Mouse (Mus musculus): ENCODE results near the gene Hspg2.
"Not testable (repeated sequence)": the region's sequence is repeated elsewhere in the genome, so short reads cannot be mapped to it uniquely, and the experiment has no call there.

Gene Hspg2

DNA sequence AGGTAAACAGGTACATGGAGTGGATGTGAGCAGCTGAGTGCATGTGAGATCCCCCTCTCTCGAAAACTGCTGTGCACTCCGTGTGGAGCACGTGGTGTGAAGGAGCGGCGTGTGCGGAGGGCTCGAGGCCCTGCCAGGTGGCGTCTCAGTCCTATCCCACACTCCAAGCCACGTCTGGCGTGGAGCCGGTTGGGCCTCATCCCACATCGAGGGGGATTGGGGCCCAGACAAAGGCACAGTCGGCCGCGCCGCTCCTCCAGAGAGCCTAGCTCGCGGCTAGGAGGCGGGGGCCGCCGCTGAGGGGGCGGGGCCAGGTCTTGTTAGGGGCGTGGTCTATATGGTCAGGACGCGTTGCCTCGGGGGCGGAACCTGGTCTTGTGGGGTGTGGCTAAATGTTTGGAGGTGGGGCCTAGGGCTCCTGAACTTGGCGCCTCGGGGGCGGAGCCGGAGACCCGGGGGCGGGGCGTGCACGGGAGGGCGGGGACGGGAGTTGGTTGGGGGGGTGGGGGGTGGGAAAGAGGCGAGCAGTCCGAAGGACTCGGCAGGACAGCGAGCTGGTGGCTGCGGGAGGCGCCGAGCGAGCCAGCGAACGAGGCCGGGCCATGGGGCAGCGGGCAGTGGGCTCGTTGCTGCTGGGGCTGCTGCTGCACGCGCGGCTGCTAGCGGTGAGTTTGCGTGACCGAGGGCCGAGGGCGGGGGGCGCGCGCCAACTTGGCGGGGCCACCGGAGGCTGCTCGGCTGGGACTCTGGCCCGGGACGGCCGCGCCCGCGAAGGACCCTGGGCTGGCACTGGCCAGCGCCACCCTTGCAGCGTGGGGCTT lies at the start of gene Hspg2:
TSS of gene Hspg2 (plus strand) at position 510 of the 821 bp plus-strand sequence.
- DNase-seq (ENCODE audit: low spot score in 2 of 2): peak; percentile 82 to 93

DNA sequence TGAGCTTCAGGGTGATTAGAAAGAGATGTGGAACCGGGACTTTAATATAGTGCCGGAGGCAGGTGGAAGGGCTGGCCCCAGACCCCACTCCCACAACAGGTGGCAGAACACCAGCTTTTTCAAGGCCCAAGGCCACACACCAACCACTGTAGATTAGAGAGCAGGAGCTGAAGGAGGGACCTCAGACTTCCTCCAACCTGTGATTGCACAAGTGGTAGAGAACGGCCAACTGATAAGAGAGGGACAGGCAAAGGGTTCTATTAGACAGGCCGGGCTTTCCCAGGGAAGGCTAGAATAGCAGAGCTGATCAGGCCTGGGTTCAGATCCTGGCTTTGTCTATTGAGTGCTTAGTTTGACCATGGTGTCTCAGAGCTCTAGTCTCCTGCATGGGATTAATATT lies 38.1 kb upstream of the Hspg2 start, which contains the start of gene Cela3b:
TSS of gene Cela3b (minus strand) at position 39 of the 400 bp plus-strand sequence.
- no peak for DNase-seq (ENCODE audit: low spot score in 2 of 2)

DNA sequence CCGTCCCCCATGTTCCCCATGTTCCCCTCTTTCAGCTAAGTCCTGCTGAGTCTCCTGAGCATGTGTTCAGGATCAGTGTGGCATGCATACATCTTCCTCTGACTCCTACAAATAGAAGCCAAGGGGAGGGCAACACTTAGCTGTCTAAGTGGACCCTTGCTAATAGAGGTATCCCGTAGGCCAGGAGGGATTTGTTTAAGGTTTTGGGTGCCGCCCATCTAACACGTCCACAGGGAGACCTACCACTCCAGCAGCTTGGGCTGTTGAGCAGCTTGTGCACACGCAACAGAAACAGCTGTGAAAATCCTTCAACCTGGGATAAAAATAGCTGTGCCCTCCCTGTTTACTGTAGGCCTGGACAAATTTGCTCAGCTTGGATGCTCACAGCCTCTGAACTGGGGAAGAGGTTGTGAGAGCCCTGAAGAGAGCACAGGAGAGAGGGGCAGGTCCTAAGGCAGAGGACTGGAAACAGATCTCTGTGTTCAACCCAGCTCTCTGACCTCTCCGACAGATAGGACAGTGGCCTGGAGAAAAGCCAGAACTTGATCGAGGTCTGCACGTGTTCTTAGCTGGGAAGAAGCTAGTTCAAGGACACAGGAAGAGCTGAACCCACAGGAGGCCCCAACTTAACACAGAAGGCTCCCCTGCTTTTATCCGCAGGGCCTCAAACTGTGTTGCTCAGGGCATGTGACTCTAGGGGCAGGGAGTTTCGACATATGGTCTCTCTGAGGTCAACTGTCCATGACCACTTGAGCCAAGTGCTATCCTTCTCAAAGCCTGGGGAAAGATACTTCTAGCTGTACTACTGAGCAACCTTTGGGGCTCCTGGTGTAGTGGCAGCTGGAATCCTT lies 35.6 kb upstream of the Hspg2 start:
- not testable (repeated sequence) for DNase-seq (ENCODE audit: low spot score in 2 of 2)

GRCm38 (mm10) chr4:137436979-137437669 lies 31.4 kb upstream of the Hspg2 start:
- DNase-seq (ENCODE audit: low spot score in 2 of 2): no peak

- DNase-seq (ENCODE audit: low spot score in 2 of 2): no peak
These were observed 29.7 kb upstream of the Hspg2 start for GRCm38 (mm10) chr4:137438842-137439241.

- DNase-seq (ENCODE audit: low spot score in 2 of 2): no peak
These were observed 27.2 kb upstream of the Hspg2 start for GRCm38 (mm10) chr4:137441332-137441731.

- peak; percentile 67 to 82 for DNase-seq (ENCODE audit: low spot score in 2 of 2)
These were observed 24.9 kb upstream of the Hspg2 start for GRCm38 (mm10) chr4:137443625-137444024.

DNA sequence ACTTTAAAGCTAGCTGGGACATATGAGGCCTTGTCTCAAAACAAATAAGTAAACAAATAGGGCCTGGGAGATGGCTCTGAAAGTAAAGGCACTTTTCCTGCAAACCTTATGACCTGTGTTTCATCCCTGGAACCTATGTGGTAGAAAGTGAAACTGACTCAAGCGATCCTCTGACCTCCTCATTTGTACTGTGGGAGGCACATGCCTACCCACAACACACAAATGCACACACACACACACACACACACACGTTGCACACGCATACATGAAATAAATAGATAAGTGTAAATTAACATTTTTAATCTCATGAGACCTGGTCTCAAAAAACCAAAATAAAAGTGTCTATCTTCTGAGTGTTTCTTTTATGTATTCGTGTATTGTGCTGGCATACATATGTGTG lies 22.7 kb upstream of the Hspg2 start:
- DNase-seq (ENCODE audit: low spot score in 2 of 2): no peak

DNA sequence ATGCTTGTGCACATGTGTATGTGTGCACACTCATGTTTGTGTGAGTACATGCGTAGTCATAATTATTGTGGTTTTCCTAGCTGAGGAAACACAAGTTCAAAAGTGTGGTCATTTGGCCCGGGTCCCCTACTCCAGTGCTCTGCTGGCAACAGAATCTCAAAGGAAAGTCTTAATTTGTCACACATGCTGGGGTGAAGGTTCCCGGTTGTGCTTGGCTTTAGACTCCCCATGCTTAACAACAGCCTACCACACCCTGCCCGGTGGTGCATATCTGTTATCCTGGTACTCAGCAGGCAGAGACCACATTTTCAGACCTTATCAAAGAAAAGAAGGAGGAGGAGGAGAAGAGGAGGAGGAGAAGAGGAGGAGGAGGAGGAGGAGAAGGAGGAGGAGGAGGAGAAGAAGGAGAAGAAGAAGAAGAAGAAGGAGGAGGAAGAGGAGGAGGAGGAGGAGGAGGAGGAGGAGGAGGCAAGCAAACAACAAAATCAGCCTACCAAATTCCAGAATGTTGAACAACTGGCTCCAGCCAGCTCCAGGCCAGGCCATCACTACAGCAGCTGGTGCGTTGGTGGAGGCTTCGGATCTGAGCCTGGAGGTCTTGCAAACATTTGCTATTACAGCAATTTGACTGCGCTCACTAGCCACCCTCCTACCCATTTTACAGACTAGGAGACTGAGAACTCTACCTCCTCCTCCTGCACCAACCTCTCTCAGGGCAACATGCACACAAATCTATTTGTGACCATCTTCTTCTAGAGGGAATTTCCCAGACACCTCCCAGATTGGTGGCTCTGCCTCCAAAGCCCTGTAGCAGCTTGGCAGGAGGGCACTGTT lies 21.0 kb upstream of the Hspg2 start:
- no peak for DNase-seq (ENCODE audit: low spot score in 2 of 2)

DNA sequence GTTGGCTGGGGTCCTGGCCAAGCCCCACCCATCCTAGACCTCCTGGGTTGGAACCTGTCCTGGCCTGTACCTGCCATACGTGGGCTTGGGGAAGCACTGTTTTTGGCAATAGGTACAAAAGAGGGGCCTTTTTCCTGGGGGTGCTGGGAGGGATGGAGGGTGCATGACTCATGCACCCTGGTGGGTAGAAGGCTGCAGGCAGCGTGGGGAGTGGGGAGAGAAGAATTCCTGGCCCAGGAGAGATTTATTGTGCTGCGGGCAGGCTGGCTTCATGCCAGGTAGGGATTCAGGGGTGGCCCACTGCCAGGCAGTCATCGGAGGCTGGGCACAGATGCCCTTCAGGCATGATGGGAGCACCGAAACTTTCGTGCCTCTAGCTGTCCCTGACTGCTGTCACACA lies 20.4 kb upstream of the Hspg2 start:
- DNase-seq (ENCODE audit: low spot score in 2 of 2): no peak

GRCm38 (mm10) chr4:137448641-137449040 lies 19.9 kb upstream of the Hspg2 start:
- DNase-seq (ENCODE audit: low spot score in 2 of 2): no peak

DNA sequence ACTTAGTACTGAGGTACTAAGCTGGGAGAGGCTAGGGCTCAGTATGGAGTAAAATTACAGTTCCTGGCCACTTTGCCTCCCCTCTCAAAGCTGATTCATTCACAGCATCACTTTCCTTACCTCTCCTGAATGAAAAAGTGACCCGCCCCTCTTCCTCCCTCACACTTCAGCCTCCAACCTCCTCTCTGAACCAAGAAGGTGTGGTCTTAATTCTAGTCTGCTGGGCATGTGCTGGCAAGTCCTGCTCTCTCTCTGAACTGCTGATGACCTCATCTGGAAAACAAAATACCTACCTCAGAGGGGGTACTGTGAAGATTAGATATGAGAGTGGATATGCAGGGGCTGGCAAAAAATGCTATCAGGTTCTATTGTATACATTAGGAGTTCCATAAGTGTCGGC lies 19.4 kb upstream of the Hspg2 start:
- no peak for DNase-seq (ENCODE audit: low spot score in 2 of 2)

- DNase-seq (ENCODE audit: low spot score in 2 of 2): no peak
These were observed 18.9 kb upstream of the Hspg2 start for GRCm38 (mm10) chr4:137449715-137450114.

GRCm38 (mm10) chr4:137452190-137452589 lies 16.4 kb upstream of the Hspg2 start:
- no peak for DNase-seq (ENCODE audit: low spot score in 2 of 2)

- DNase-seq (ENCODE audit: low spot score in 2 of 2): no peak
These were observed 15.3 kb upstream of the Hspg2 start, which contains the start of gene 1700013G24Rik for GRCm38 (mm10) chr4:137453234-137453767. Gene 1700013G24Rik (plus strand): TSS chr4:137453284.

GRCm38 (mm10) chr4:137454582-137454981 lies 14.0 kb upstream of the Hspg2 start:
- no peak for DNase-seq (ENCODE audit: low spot score in 2 of 2)

DNA sequence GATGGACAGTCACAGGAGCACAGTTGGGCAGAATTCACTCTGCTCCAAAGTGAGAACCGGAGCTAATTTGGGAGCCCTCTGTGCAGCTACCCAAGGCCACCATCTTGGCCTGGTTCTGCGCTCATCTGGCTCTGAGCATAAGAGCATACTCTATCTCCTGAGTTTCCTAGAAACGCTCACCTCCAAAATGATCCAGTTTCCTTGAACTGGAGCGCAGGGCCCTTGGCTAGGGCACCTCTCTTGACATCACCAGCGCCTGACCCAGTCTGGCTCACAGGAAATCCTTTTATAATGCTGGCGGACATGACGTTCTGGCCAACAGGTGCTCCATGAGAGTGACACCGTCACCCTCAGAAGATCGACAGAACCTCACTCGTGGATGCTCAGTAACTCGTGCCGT lies 12.0 kb upstream of the Hspg2 start:
- no peak for DNase-seq (ENCODE audit: low spot score in 2 of 2)

DNA sequence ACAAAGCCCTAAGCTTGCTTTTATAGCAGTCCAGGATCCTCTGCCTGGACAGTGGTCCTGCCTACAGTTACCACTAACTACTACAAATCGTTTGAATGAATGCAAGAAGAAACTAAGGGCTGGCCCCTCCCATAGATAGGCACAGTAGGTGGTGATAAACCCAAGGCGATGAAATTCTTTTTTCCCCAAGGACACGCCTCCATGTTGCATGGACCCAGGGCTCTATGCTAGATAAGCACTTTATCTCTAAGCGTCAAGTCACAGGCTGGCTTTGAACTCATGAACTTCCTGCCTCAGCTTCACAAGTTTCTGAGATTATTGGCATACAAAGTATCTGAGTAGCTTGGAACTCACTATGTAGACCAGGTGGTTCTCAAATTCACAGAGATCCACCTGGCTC lies 11.3 kb upstream of the Hspg2 start:
- DNase-seq (ENCODE audit: low spot score in 2 of 2): no peak

- DNase-seq (ENCODE audit: low spot score in 2 of 2): no peak
These were observed 10.3 kb upstream of the Hspg2 start for GRCm38 (mm10) chr4:137458310-137458709.

- DNase-seq (ENCODE audit: low spot score in 2 of 2): no peak
These were observed 9.7 kb upstream of the Hspg2 start for GRCm38 (mm10) chr4:137458861-137459260.

DNA sequence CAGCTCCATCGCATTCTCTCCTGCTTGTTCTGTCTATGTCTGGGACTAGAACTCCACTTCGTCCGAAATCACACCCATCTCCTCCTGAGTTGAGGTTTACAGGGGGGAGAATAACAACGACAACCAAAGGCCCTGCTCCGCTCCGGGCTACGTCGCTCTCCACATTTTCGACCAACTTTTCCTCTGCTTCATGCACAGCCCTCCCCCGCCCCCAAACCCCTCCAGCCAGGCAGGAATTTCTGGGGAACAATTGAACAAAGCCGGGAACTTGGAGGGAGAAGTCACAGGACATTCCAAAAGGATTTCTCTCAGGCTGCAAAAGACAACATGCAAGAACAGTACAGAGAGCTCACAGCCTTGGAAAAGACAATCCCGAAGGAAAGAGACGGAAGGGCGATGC lies 7.9 kb upstream of the Hspg2 start:
- no peak for DNase-seq (ENCODE audit: low spot score in 2 of 2)

All from spleen, postnatal 10 days (tissue).